Mouse (Mus musculus): ENCODE results near the gene Fchsd2. TPM values are rescaled to one million over a fixed set of nuclear protein-coding genes. Genes with fewer than 3 reads are reported as not detected.

The Fchsd2 gene
- total RNA-seq, 2 experiments from 2014 or later: 70.3 to 74.4 TPM

- no peak for DNase-seq (ENCODE audit: low spot score in 2 of 2)
Measured at GRCm38 (mm10) chr7:101313033-101313432, 220.4 kb downstream of the Fchsd2 start.

DNA sequence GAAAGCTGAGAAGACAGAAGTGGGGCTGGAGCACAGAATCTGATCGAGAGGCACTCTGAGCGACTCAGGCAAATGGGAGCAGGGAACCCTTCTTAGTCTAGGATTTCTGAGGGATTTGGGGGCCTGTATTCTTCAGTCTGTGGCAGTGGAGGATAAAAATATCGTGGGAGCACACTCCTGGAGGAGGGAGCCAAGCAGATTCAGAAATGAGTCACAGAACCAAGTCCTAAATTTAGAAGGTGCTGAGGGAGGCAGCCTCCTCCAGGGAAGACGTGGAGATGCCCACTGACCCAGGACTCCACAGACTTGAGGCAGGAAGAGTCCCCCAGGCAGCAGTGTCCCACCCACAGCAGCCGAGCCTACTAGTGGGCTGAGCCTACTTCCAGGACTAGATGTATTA is 221.7 kb downstream of the Fchsd2 start:
- no peak for DNase-seq (ENCODE audit: low spot score in 2 of 2)

GRCm38 (mm10) chr7:101315699-101316098 is 223.0 kb downstream of the Fchsd2 start:
- DNase-seq (ENCODE audit: low spot score in 2 of 2): no peak

DNA sequence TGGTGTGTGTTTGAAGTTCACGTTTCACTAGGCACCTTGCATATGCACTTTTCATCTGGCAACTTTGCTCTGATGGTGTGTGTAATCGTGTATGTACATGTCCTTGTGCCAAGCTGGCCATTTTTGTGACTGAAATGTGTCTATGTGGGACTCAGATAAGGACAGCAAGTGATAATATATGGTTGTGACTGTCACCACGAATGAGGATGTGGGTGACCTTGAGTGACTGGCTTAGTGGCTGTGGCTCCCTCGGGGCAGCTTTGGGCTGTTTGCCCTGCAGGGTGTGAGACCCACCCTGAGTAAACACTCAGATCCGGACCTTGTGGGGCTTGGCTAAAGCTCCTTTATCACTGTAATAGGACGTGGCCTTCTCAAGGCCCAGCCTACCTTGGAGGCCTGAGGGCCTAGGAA is 223.9 kb downstream of the Fchsd2 start:
- no peak for DNase-seq (ENCODE audit: low spot score in 2 of 2)

DNA sequence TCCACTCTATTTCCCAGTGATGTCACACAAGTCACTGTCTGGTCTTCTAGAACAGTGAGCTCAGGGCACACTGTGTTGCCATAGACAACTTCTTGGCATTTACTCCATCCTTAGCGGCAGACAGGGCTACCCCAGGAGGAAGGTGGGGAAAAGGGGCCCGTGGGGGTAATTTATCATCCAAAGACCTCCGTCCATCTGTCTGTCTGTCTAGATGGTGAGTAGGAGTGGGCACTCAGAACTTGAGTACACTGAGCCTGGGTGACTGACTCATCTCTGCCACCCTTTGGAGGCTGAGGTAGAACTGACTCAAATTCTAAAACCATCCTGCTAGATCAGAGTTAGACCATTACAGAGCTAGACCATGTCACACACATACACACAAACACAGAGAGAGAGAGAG is 224.4 kb downstream of the Fchsd2 start, which contains the start of gene Stard10:
Gene Stard10, plus strand, starts transcription at position 73 of the 400 bp plus-strand sequence.
- no peak for DNase-seq (ENCODE audit: low spot score in 2 of 2)

DNA sequence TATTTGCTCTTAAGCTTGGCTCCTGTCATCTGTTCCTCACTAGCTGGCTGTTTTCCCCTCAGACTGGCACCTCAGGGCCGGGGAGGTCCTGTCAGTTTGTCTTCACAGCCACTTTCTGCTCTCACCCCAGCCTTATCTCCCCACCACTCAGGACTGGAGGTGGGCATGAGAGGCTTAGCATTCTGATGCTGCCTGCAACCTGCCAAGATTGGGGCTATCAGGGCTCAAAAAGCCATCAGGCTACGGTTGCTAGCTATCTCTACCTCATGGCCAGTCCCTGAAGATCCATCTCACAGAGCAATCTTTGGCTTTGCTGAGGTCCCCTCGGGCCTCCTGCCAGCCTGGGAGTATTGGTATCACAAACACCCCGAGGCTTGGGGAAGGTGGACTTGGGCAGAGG is 226.2 kb downstream of the Fchsd2 start:
- DNase-seq (ENCODE audit: low spot score in 2 of 2): no peak

DNA sequence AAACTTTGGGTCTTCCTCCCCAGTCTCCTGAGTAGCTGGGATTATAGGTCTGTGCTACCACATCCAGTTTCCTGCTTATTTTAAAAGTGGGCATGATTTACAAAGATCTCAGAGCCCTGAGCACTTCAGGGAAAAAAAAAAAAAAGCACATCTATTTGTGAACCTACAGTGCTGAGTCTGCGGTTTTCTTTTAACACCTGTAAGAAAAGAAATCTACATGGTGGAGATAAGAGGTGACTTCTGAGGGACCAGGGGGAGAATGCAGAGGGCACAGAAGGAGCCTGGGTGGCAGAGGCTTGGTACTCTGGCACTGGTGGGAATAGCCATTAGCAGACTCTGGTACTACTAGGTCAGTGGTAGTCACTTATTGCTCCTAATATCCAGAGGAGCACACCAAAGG is 227.1 kb downstream of the Fchsd2 start:
- no peak for DNase-seq (ENCODE audit: low spot score in 2 of 2)

GRCm38 (mm10) chr7:101320399-101321217 is 227.9 kb downstream of the Fchsd2 start:
- peak in 1 of 2 experiments; percentile 44 for DNase-seq (ENCODE audit: low spot score in 2 of 2)

DNA sequence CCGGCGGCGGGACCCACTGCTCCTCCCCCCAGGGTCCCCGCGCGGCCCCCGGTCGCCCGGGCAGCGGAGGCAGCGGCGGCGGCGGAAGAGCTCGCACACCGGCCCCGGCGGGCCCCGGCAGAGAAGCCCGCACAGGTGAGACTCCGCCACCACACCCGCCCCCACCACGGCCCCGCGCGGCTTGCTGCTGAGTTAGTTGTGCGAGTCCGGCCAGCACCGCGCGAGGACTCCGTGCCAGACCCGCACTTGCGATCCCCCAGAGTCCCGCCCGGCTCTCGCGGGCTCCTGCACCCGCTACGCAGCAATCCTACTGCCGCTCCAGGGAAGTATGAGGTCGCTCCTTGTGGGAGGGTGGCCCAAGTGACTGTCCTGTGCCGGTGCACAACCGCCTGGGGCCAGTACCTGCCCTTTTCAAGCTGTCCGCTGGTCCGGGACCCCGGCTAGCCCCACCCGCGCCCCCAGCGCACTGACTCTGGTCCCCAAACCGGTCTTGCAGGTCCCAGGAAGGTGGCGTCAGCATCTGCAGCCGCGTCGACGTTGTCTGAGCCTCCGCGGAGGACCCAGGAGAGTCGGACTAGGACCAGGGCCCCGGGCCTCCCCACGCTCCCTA is 228.7 kb downstream of the Fchsd2 start:
- peak in 1 of 2 experiments; percentile 45 for DNase-seq (ENCODE audit: low spot score in 2 of 2)

- DNase-seq (ENCODE audit: low spot score in 2 of 2): no peak
Measured at GRCm38 (mm10) chr7:101323141-101323594, 230.5 kb downstream of the Fchsd2 start.

GRCm38 (mm10) chr7:101324142-101324962 is 231.7 kb downstream of the Fchsd2 start:
- DNase-seq (ENCODE audit: low spot score in 2 of 2): peak in 1 of 2 experiments; percentile 47

DNA sequence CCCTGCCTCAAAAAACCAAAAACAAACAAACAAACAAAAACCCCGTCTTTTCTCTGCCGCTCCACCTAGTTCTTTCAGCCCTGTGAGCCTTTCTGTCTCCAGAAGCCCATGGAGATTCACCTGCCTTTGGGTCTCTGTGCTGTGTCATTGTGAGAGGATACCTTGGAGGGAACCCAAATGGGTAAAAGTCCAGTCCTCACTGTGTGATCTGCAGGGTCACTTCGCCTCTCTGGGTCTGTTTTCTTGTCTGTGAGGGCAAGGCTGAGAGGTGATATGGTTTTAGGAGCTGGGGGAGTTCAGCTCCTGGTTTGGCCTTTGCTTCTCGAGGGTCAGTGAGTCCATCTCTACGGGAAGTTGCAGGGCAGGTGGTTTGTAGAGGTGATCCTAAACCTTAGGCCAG is 233.3 kb downstream of the Fchsd2 start:
- no peak for DNase-seq (ENCODE audit: low spot score in 2 of 2)

GRCm38 (mm10) chr7:101327263-101327662 is 234.6 kb downstream of the Fchsd2 start:
- DNase-seq (ENCODE audit: low spot score in 2 of 2): no peak

- no peak for DNase-seq (ENCODE audit: low spot score in 2 of 2)
Measured at GRCm38 (mm10) chr7:101327786-101328185, 235.1 kb downstream of the Fchsd2 start.

DNA sequence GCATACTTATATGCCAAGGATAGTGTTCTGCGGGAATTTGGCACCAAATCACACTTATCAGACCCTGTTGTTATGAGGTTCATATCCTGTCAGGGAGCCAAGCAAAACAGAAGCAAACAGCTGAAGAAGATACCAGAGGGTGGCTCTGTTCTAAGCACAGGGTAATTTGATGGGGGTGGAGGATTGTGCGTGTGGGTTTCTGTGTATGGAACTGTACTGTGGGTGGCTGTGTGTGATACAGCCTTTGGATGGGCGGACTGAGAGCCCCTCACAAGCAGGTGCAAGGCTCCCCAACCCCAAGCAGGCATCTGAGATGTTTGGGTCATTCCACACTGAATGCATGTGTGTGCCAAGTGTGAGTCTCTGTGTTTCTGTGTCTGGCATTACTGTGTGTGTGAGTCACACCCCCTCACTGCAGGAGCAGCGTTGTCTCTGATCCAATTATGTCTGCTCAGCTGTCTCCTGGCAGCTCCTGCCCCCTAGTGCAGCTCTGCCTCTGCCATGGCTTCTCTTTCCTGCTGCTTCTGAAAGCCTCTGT is 236.0 kb downstream of the Fchsd2 start:
- peak in 1 of 2 experiments; percentile 50 for DNase-seq (ENCODE audit: low spot score in 2 of 2)

DNA sequence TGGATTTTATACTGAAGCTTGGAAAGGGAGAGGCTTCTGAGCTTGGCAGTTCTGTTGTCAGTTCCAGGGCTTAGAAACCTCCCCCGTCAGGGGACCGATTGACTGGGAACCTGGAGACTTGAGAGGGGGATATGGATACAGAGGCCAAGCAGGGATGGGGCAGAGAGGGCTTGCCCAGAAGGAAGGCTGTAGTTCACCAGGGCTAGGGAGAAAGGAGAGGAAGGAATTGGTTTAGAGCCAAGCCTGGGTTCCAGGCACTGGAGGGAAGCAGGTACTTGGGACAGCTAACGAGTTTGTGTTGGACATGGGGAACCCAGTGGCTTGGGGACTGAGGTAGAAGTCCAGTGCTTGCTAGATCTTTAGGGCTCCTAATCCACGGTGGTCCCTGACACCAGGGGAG is 236.9 kb downstream of the Fchsd2 start:
- no peak for DNase-seq (ENCODE audit: low spot score in 2 of 2)

DNA sequence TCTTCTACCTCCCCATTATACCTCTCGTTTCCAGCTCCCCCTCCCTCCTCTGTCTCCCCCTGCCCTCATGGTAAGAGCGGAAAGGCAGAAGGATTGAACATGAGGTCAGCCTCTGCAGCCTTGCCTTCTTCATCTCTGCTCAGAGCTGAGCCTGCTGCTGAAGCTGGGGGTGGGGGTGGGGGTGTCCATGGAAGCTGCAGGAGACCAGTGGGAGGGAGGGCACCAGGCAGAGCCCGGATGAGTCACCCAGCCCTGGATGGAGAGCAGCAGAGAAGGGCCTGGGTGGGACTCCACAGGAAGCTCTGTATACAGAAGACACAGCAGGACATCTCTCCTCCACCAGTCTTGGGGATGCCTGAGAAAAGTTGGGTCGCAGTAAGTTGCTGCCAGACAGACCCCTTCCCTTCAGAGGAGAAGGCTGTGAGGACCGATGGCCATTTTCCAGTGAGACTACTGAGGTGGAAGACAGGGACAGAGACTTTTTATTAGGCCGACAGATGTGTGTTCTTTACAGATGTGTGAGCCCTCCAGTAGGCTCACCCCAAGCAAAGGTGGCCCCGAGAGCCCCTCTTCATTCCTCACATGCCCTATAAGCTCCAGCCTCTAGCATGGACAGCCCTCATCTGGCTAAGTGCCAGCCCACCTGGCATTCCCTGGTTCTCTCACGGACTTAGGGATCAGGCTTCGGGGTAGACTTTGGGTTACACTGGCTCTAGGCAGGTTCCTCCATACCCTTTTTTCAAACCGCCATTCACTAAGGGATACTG is 237.6 kb downstream of the Fchsd2 start:
- no peak for DNase-seq (ENCODE audit: low spot score in 2 of 2)

DNA sequence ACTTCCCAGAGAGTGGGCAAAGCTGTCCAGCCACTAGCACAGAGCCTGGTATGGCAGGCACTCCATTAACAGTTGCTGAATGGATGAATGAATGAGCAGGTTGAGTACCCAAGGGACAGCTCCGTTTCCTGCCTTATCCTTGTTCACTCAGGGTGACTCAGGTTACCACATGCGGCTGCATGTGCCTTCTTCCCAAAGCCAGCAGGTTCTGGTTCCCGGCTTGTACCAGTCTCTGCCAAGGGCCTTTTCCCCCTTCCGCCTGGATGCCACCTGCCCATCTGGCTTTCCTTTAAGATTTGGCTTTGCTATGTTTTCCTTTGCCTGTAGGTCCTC is 238.1 kb downstream of the Fchsd2 start:
- no peak for DNase-seq (ENCODE audit: low spot score in 2 of 2)

- no peak for DNase-seq (ENCODE audit: low spot score in 2 of 2)
Measured at GRCm38 (mm10) chr7:101332045-101332831, 239.6 kb downstream of the Fchsd2 start.

Measured in layer of hippocampus, postnatal 10 days (tissue).